Mouse (Mus musculus): Measurements from ENCODE around the gene Rufy4. TPM values are rescaled to one million over a fixed set of nuclear protein-coding genes. Genes with fewer than 3 reads are reported as not detected.

Rufy4 gene
- polyA plus RNA-seq, 1 experiment from 2014 or later = 0.25 TPM

GRCm38 (mm10) chr1:74178618-74179017 is 53.3 kb downstream of the Rufy4 start:
- no peak for ATAC-seq (ENCODE audit: insufficient read depth, low FRiP score)
- H3K4me3 ChIP-seq (replicated peaks; ENCODE audit: low read length) = no peak overlapping the region
- WGBS = 80% methylated on average over 3 of the region's 3 CpGs
- H3K4me1 ChIP-seq (ENCODE audit: control insufficient read depth, insufficient read depth, low read length) = no peaks in the 10 kb centered on the region; the same call in 1 of the 2 replicates
- no peaks in the 10 kb centered on the region for H3K36me3 ChIP-seq (ENCODE audit: control insufficient read depth, insufficient read depth, low read length)
- no peak overlapping the region for H3K27ac ChIP-seq (ENCODE audit: low read length)
- H3K9ac ChIP-seq (ENCODE audit: low read length) = no peak overlapping the region
- no peaks in the 10 kb centered on the region for H3K27me3 ChIP-seq (ENCODE audit: control insufficient read depth, insufficient read depth, low read length)
- no peaks in the 10 kb centered on the region for H3K9me3 ChIP-seq (replicated peaks; ENCODE audit: control insufficient read depth, low read length)
- no peak overlapping the region for H3K4me2 ChIP-seq (ENCODE audit: low read depth, low read length)

- H3K27ac ChIP-seq (ENCODE audit: low read length) = peak overlapping the region; percentile 61; the same call in 1 of the 2 replicates
- no peaks in the 10 kb centered on the region for H3K36me3 ChIP-seq (ENCODE audit: control insufficient read depth, insufficient read depth, low read length)
- no peaks in the 10 kb centered on the region; the same call in 1 of the 2 replicates for H3K4me1 ChIP-seq (ENCODE audit: control insufficient read depth, insufficient read depth, low read length)
- 37% methylated on average over 9 of the region's 9 CpGs for WGBS
- H3K4me2 ChIP-seq (ENCODE audit: low read depth, low read length) = no peak overlapping the region
- peak; percentile 86 for ATAC-seq (ENCODE audit: insufficient read depth, low FRiP score)
- H3K4me3 ChIP-seq (replicated peaks; ENCODE audit: low read length) = no peak overlapping the region
- H3K27me3 ChIP-seq (ENCODE audit: control insufficient read depth, insufficient read depth, low read length) = no peaks in the 10 kb centered on the region
- no peak overlapping the region for H3K9ac ChIP-seq (ENCODE audit: low read length)
- H3K9me3 ChIP-seq (replicated peaks; ENCODE audit: control insufficient read depth, low read length) = no peaks in the 10 kb centered on the region
Observed at GRCm38 (mm10) chr1:74179624-74180408, 54.5 kb downstream of the Rufy4 start.

- WGBS = 56% methylated on average over 2 of the region's 2 CpGs
Observed at GRCm38 (mm10) chr1:74181462-74181861, 56.1 kb downstream of the Rufy4 start.

GRCm38 (mm10) chr1:74183006-74183405 is 57.7 kb downstream of the Rufy4 start:
- H3K9me3 ChIP-seq (replicated peaks; ENCODE audit: control insufficient read depth, low read length) = no peaks in the 10 kb centered on the region

More at GRCm38 (mm10) chr1:74181462-74181861, 56.1 kb downstream of the Rufy4 start:
- Histone ChIP-seq H3K9me3 (replicated peaks; ENCODE audit: control insufficient read depth, low read length) (no peaks in the 10 kb centered on the region), H3K9ac (ENCODE audit: low read length) (no peak overlapping the region), H3K27ac (ENCODE audit: low read length) (no peak overlapping the region), H3K4me1 (ENCODE audit: control insufficient read depth, insufficient read depth, low read length) (no peaks in the 10 kb centered on the region; the same call in 1 of the 2 replicates), H3K36me3 (ENCODE audit: control insufficient read depth, insufficient read depth, low read length) (no peaks in the 10 kb centered on the region), H3K4me3 (replicated peaks; ENCODE audit: low read length) (no peak overlapping the region), H3K4me2 (ENCODE audit: low read depth, low read length) (no peak overlapping the region), H3K27me3 (ENCODE audit: control insufficient read depth, insufficient read depth, low read length) (no peaks in the 10 kb centered on the region)
- ATAC-seq (ENCODE audit: insufficient read depth, low FRiP score) = no peak

DNA sequence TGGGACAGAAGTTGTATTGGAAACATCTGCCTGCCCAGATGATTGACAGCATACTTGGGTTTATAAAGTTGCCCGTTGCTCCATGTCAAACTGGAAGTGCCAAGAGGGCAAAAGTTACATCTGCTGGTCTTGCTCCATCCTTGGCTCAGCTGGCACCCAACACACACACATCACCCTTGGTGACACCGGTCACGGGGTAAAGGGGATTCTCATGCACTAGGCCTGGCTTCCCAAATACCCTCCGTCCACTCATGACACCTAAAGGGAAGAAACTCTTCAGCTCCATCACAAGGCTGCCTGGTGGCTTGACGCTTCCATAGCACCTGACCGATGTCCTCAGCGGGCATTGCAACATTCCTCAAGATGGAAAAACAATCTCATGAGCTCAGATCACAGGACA is 65.1 kb downstream of the Rufy4 start:
- no peak overlapping the region for H3K9ac ChIP-seq (ENCODE audit: low read length)
- H3K9me3 ChIP-seq (replicated peaks; ENCODE audit: control insufficient read depth, low read length) = no peaks in the 10 kb centered on the region
- H3K4me2 ChIP-seq (ENCODE audit: low read depth, low read length) = no peak overlapping the region
- no peaks in the 10 kb centered on the region for H3K4me1 ChIP-seq (ENCODE audit: control insufficient read depth, insufficient read depth, low read length)
- ATAC-seq (ENCODE audit: insufficient read depth, low FRiP score) = no peak
- no peaks in the 10 kb centered on the region for H3K36me3 ChIP-seq (ENCODE audit: control insufficient read depth, insufficient read depth, low read length)
- no peak overlapping the region for H3K4me3 ChIP-seq (replicated peaks; ENCODE audit: low read length)
- H3K27ac ChIP-seq (ENCODE audit: low read length) = no peak overlapping the region
- no peaks in the 10 kb centered on the region for H3K27me3 ChIP-seq (ENCODE audit: control insufficient read depth, insufficient read depth, low read length)
- WGBS = 90% methylated on average over 7 of the region's 7 CpGs

More at GRCm38 (mm10) chr1:74183006-74183405, 57.7 kb downstream of the Rufy4 start:
- H3K4me1 ChIP-seq (ENCODE audit: control insufficient read depth, insufficient read depth, low read length) = no peaks in the 10 kb centered on the region; the same call in 1 of the 2 replicates
- 53% methylated on average over 2 of the region's 2 CpGs for WGBS
- H3K27ac ChIP-seq (ENCODE audit: low read length) = no peak overlapping the region
- H3K9ac ChIP-seq (ENCODE audit: low read length) = no peak overlapping the region
- no peak overlapping the region for H3K4me2 ChIP-seq (ENCODE audit: low read depth, low read length)
- ATAC-seq (ENCODE audit: insufficient read depth, low FRiP score) = no peak
- no peak overlapping the region for H3K4me3 ChIP-seq (replicated peaks; ENCODE audit: low read length)
- no peaks in the 10 kb centered on the region for H3K36me3 ChIP-seq (ENCODE audit: control insufficient read depth, insufficient read depth, low read length)
- H3K27me3 ChIP-seq (ENCODE audit: control insufficient read depth, insufficient read depth, low read length) = no peaks in the 10 kb centered on the region

DNA sequence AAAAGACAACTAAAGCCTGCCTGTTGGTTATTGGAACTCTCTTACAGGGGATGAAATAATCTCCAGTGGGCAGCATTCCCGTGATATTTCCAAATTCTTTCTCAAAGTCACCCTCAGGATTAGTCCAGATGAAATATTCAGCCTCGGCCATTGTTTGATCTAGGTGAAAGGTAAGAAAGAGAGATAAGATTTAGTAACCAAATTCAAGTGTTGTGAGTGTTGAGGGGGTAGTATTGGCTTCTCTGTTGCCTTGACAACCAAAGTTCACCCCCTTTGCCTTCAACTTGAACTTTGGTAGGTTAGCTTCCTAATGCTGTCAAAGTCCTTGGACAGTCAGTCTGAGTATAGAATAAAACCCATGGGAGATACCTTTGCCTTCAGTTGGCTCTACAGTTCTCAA is 67.4 kb downstream of the Rufy4 start:
- Histone ChIP-seq H3K9me3 (replicated peaks; ENCODE audit: control insufficient read depth, low read length) (no peaks in the 10 kb centered on the region), H3K27me3 (ENCODE audit: control insufficient read depth, insufficient read depth, low read length) (no peaks in the 10 kb centered on the region), H3K27ac (ENCODE audit: low read length) (no peak overlapping the region), H3K4me2 (ENCODE audit: low read depth, low read length) (no peak overlapping the region), H3K4me1 (ENCODE audit: control insufficient read depth, insufficient read depth, low read length) (no peaks in the 10 kb centered on the region), H3K4me3 (replicated peaks; ENCODE audit: low read length) (no peak overlapping the region), H3K9ac (ENCODE audit: low read length) (no peak overlapping the region), H3K36me3 (ENCODE audit: control insufficient read depth, insufficient read depth, low read length) (no peaks in the 10 kb centered on the region)
- no peak for ATAC-seq (ENCODE audit: insufficient read depth, low FRiP score)
- WGBS = 69% methylated on average over 2 of the region's 2 CpGs

GRCm38 (mm10) chr1:74194445-74194844 is 69.1 kb downstream of the Rufy4 start, which contains the start of gene Cxcr1:
Gene Cxcr1 (minus strand): TSS chr1:74194631.
- Histone ChIP-seq H3K4me2 (ENCODE audit: low read depth, low read length) (no peak within 1 kb of the TSS), H3K27ac (ENCODE audit: low read length) (no peak within 1 kb of the TSS), H3K9me3 (replicated peaks; ENCODE audit: control insufficient read depth, low read length) (no peaks in the 10 kb centered on the region), H3K4me1 (ENCODE audit: control insufficient read depth, insufficient read depth, low read length) (0 out of 2 replicates have a peak, but pooled peaks cover 4% of the 10 kb centered on the region), H3K4me3 (replicated peaks; ENCODE audit: low read length) (no peak within 1 kb of the TSS), H3K27me3 (ENCODE audit: control insufficient read depth, insufficient read depth, low read length) (no peaks in the 10 kb centered on the region), H3K36me3 (ENCODE audit: control insufficient read depth, insufficient read depth, low read length) (no peaks in the 10 kb centered on the region), H3K9ac (ENCODE audit: low read length) (no peak within 1 kb of the TSS)
- WGBS = 60% methylated on average over 8 of the region's 8 CpGs
- no peak for ATAC-seq (ENCODE audit: insufficient read depth, low FRiP score)

DNA sequence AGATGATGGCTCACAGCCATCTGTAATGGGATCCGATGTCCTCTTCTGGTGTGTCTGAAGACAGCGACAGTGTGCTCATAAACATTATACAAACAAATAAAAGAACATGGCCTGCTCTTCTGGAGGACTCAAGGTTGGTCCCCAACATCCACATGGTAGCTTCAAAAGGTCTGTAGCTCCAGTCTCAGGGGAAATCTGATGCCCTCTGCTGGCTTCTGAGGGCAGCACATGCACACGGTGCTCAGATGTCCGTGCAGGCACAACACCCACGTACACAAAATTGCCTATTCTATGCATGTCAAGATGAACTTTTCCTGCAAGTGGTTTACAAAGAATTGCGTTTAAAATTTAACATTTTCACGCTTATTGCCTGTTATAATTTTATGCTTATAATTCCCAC is 70.6 kb downstream of the Rufy4 start:
- Histone ChIP-seq H3K27ac (ENCODE audit: low read length) (no peak overlapping the region), H3K27me3 (ENCODE audit: control insufficient read depth, insufficient read depth, low read length) (no peaks in the 10 kb centered on the region), H3K9me3 (replicated peaks; ENCODE audit: control insufficient read depth, low read length) (no peaks in the 10 kb centered on the region), H3K4me3 (replicated peaks; ENCODE audit: low read length) (no peak overlapping the region), H3K4me2 (ENCODE audit: low read depth, low read length) (no peak overlapping the region), H3K4me1 (ENCODE audit: control insufficient read depth, insufficient read depth, low read length) (0 out of 2 replicates have a peak, but pooled peaks cover 4% of the 10 kb centered on the region), H3K9ac (ENCODE audit: low read length) (no peak overlapping the region), H3K36me3 (ENCODE audit: control insufficient read depth, insufficient read depth, low read length) (no peaks in the 10 kb centered on the region)
- 45% methylated on average over 7 of the region's 7 CpGs for WGBS
- ATAC-seq (ENCODE audit: insufficient read depth, low FRiP score) = no peak

- no peak overlapping the region for H3K4me2 ChIP-seq (ENCODE audit: low read depth, low read length)
- no peak overlapping the region for H3K27ac ChIP-seq (ENCODE audit: low read length)
- H3K4me3 ChIP-seq (replicated peaks; ENCODE audit: low read length) = no peak overlapping the region
- H3K9me3 ChIP-seq (replicated peaks; ENCODE audit: control insufficient read depth, low read length) = no peaks in the 10 kb centered on the region
- 71% methylated on average over 17 of the region's 17 CpGs for WGBS
- 0 out of 2 replicates have a peak, but pooled peaks cover 4% of the 10 kb centered on the region for H3K4me1 ChIP-seq (ENCODE audit: control insufficient read depth, insufficient read depth, low read length)
- H3K9ac ChIP-seq (ENCODE audit: low read length) = no peak overlapping the region
- no peaks in the 10 kb centered on the region for H3K27me3 ChIP-seq (ENCODE audit: control insufficient read depth, insufficient read depth, low read length)
- no peak for ATAC-seq (ENCODE audit: insufficient read depth, low FRiP score)
- no peaks in the 10 kb centered on the region for H3K36me3 ChIP-seq (ENCODE audit: control insufficient read depth, insufficient read depth, low read length)
Observed at GRCm38 (mm10) chr1:74196621-74197419, 71.5 kb downstream of the Rufy4 start.
